Mouse (Mus musculus) small intestine, adult 2 months (tissue): ENCODE measurements around the gene Bglap3. TPM values are rescaled to one million over a fixed set of nuclear protein-coding genes. Genes with fewer than 3 reads are reported as not detected.

ENCODE experiments used
- H3K27ac ChIP-seq: fragments of 200-500 bp; 2 replicates; pipeline ENCODE4 v1.5.1; 2012; ENCODE audit warnings: low read depth, low read length, control low read depth, inconsistent platforms; ENCODE audit not compliant: insufficient read depth
- H3K27me3 ChIP-seq: fragments of 200-500 bp; 2 replicates; pipeline ENCODE4 v1.6.1; 2012; ENCODE audit warnings: mild to moderate bottlenecking, moderate library complexity, low read length, inconsistent platforms; ENCODE audit not compliant: control insufficient read depth, insufficient read depth
- H3K36me3 ChIP-seq: fragments of 200-500 bp; 2 replicates; pipeline ENCODE4 v1.6.1; 2012; ENCODE audit warnings: mild to moderate bottlenecking, low read length, control low read depth, inconsistent platforms; ENCODE audit not compliant: control insufficient read depth, insufficient read depth
- H3K4me1 ChIP-seq: fragments of 200-500 bp; 2 replicates; pipeline ENCODE4 v1.6.1; 2012; ENCODE audit warnings: low read length, inconsistent platforms, mixed read lengths; ENCODE audit not compliant: control insufficient read depth, insufficient read depth, insufficient read length
- H3K4me3 ChIP-seq: fragments of 200-500 bp; 2 replicates; pipeline ENCODE4 v1.5.1; 2012; ENCODE audit warnings: low read depth, mild to moderate bottlenecking, control low read depth, inconsistent platforms, low read length, moderate library complexity
- CTCF ChIP-seq: fragments of 200-500 bp; IDR thresholded peaks from 2 replicates; pipeline ENCODE4 v1.5.1; 2012; ENCODE audit warnings: low read depth, mild to moderate bottlenecking, control low read depth, inconsistent platforms, low read length, moderate library complexity, mixed read lengths; ENCODE audit not compliant: insufficient replicate concordance, insufficient read length; ENCODE audit errors: extremely low read depth
- POLR2A ChIP-seq: fragments of 200-500 bp; IDR thresholded peaks from 2 replicates; pipeline ENCODE4 v1.6.1; 2012; ENCODE audit warnings: low read depth, mild to moderate bottlenecking, control low read depth, inconsistent platforms, low read length, moderate library complexity
- WGBS: fragments of 180-500 bp; shearing (Covaris S2); methylation state at CpG from one replicate; pipeline ENCODE4 v1.1.7; 2018; 5-methylcytosine and 5-hydroxymethylcytosine counted together
- polyA plus RNA-seq: library from polyadenylated mRNA; depleted of rRNA; stranded (reverse); fragments of >200 nt; gene quantifications from 2 replicates; pipeline ENCODE4 v1.2.3, GENCODE M21; 2012

The Bglap3 gene
- polyA plus RNA-seq, 1 experiment = 2.2 TPM

DNA sequence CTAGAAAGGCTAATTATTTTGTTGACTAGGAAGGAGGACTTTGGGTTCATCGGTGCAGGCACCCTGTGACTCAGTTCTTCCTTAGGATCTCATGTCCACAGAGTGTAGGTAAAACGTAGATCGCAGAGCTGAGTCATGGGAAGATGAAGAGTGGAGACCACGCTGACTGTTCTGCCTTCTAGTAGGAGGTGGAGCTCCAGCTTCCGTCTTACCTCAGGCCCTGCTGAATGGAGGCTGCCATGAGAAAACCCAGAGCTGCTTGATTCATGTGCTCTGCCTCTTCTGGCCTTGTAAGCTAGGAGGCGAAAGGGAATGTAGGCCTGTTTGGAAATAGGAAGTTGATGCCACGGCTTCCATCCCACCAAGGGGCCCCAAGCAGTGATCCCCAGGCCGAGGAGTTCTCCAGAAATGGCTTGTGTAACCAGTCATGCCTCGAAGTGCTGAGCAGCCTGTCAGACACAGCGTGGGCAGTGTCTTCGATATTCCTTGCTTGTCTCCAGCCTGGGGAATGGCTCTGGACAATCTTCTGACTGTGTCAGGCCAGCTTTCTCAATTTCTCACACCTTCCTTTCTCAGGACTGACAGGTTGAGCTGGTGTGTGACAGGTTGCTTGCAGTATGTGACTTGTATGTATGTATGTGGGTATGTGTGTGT lies 35.0 kb downstream of the Bglap3 start:
- WGBS = 50% methylated on average over 11 of the region's 11 CpGs
- TF ChIP-seq POLR2A (no peak), CTCF (no peak)
- Histone ChIP-seq H3K4me1 (peaks cover 12% of the 10 kb centered on the region), H3K36me3 (peaks cover 11% of the 10 kb centered on the region), H3K27ac (no peak overlapping the region), H3K4me3 (no peak overlapping the region), H3K27me3 (no peaks in the 10 kb centered on the region)

DNA sequence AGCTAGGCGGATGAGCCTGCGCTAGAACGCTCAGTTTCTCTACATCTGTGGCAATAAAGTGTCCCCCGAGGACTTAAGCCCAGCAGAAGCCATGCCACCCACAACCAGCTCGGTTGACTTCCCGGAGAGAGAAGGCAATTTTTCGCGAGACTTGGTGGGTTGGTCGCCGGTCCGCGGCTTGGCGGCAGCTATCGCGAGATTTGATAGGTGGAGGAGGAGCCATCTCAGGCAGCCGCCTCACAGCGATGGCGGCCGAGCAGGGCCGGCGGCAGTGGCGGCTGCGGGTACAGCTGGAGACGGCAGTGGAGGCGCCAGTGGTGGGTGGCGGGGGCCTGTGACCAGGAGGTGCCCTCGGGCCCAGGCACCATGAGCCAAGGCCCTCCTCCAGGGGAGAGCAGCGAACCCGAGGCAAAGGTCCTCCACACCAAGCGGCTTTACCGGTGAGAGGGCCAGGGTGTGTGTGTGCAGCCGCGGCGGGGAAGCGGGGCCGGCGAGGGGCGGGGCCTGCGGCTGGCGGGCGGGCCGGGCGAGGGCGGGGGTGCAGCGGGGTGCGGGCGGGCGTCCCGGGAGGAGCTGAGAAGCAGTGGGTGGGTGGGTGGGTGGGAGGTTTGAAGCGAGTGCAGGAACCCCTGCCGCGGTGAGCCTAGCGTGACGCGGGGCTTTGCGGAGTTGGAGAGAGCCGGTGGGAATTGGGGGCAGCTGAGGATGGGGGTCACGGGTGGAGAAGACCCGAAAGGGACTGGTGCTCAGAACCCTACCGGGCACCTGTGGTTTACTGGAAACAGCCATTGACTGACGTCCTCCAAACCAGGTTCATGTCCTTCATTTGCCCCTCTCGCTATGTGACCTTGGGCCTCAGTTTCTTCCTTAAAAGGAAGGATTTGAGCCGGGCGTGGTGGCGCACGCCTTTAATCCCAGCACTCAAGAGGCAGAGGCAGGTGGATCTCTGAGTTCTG lies 36.2 kb downstream of the Bglap3 start, which contains the start of the genes Tmem79 and Smg5:
Gene Tmem79, minus strand, starts transcription at position 91 of the 956 bp plus-strand sequence.
Gene Smg5, plus strand, starts transcription at position 203 of the 956 bp plus-strand sequence.
- under 1% methylated on average over 59 of the region's 66 CpGs for WGBS
- Histone ChIP-seq H3K4me1 (peaks cover 16% of the 10 kb centered on the region), H3K4me3 (peak within 1 kb of the TSS; percentile 82), H3K36me3 (0 out of 2 replicates have a peak, but pooled peaks cover 2% of the 10 kb centered on the region), H3K27ac (peak within 1 kb of the TSS; percentile 99), H3K27me3 (no peaks in the 10 kb centered on the region)
- TF ChIP-seq POLR2A (no peak; the same call in none of the 2 replicates), CTCF (no peak)

GRCm38 (mm10) chr3:88335436-88336053 lies 37.0 kb downstream of the Bglap3 start:
- Histone ChIP-seq H3K27ac (peak overlapping the region; percentile 99), H3K27me3 (no peaks in the 10 kb centered on the region), H3K4me3 (peak overlapping the region; percentile 75), H3K36me3 (peaks cover 2% of the 10 kb centered on the region; the same call in 1 of the 2 replicates), H3K4me1 (peaks cover 16% of the 10 kb centered on the region)
- under 1% methylated on average over 27 of the region's 27 CpGs for WGBS
- no peak for TF ChIP-seq POLR2A
- TF ChIP-seq CTCF = no peak

DNA sequence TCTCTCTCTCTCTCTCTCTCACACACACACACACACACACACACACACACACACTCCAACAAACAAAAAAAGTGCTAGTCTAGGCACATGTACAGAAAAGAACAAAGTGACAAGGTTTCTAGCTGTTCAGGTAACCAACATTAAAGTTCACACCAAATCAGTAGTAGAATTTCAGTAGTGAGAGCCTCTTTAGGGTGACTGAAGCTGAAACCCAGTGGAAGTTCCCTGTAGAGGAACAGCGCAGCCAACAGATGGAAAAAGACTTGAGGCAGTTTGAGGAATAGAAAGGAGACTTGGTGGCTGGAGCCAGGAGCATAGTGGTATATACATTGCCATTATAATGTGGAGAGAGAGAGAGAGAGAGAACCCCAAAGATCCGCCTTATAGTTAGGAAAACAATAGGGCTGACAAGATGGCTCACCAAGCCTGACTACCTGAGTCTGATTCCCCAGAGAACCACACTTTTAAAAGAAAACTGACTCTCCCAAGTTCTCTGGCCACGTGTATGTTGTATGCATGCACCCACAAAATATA lies 37.6 kb downstream of the Bglap3 start:
- Histone ChIP-seq H3K27me3 (no peaks in the 10 kb centered on the region), H3K36me3 (peaks cover 2% of the 10 kb centered on the region; the same call in 1 of the 2 replicates), H3K27ac (peak overlapping the region; percentile 99), H3K4me3 (peak overlapping the region; percentile 75), H3K4me1 (peaks cover 16% of the 10 kb centered on the region)
- 9% methylated on average over 3 of the region's 3 CpGs for WGBS
- no peak for TF ChIP-seq CTCF
- TF ChIP-seq POLR2A = no peak

GRCm38 (mm10) chr3:88334029-88334658 lies 38.4 kb downstream of the Bglap3 start:
- Histone ChIP-seq H3K27me3 (no peaks in the 10 kb centered on the region), H3K4me1 (peaks cover 16% of the 10 kb centered on the region), H3K27ac (peak overlapping the region; percentile 99), H3K4me3 (peak overlapping the region; percentile 64), H3K36me3 (peaks cover 7% of the 10 kb centered on the region)
- TF ChIP-seq CTCF = no peak
- 0 out of 2 replicates have a peak, but pooled peaks have one; percentile 11 for TF ChIP-seq POLR2A
- 23% methylated on average over 12 of the region's 12 CpGs for WGBS

GRCm38 (mm10) chr3:88331282-88331681 lies 41.3 kb downstream of the Bglap3 start:
- Histone ChIP-seq H3K27ac (no peak overlapping the region), H3K36me3 (peaks cover 18% of the 10 kb centered on the region), H3K4me1 (peaks cover 11% of the 10 kb centered on the region), H3K27me3 (no peaks in the 10 kb centered on the region), H3K4me3 (no peak overlapping the region)
- TF ChIP-seq POLR2A (no peak), CTCF (peak; percentile 77; the same call in 1 of the 2 replicates)
- 11% methylated on average over 2 of the region's 2 CpGs for WGBS
